Mouse (Mus musculus) cerebellum, adult 2 months (tissue): ENCODE measurements at regions not wholly inside any gene's neighbourhood (a gene's known extent, or its start where the extent isn't known, plus 50 kb on each side); places are given as distances from the start of the nearest gene placed in this dataset.

Experiments
- CTCF ChIP-seq: fragments of 200-500 bp; IDR thresholded peaks from 2 replicates; pipeline ENCODE4 v1.5.1; 2011; ENCODE audit warnings: low read depth, mild to moderate bottlenecking, control low read depth, low read length, moderate library complexity, borderline replicate concordance; ENCODE audit not compliant: insufficient read depth
- POLR2A ChIP-seq: fragments of 200-500 bp; IDR thresholded peaks from 2 replicates; pipeline ENCODE4 v1.6.1; 2011; ENCODE audit warnings: low read length, control low read depth, borderline replicate concordance; ENCODE audit not compliant: insufficient read depth

GRCm38 (mm10) chr7:123848644-123849043, 134.0 kb upstream of the Hs3st4 start:
- no peak for TF ChIP-seq CTCF
- TF ChIP-seq POLR2A = no peak
